Mouse (Mus musculus) adrenal gland, adult 2 months (tissue): ENCODE measurements around the gene Adgrg6. TPM values are rescaled to one million over a fixed set of nuclear protein-coding genes. Genes with fewer than 3 reads are reported as not detected.
A peak's percentile ranks its signal among the peaks of the same experiment; 100 is the strongest.

ENCODE experiments used
- DNase-seq: peaks from one replicate; pipeline ENCODE4 v3.0.0; 2021
- polyA plus RNA-seq: library from polyadenylated mRNA; depleted of rRNA; stranded (reverse); fragments of >200 nt; gene quantifications from 2 replicates; pipeline ENCODE4 v1.2.3, GENCODE M21; 2012
- total RNA-seq, 2 experiments: library from RNA; stranded (reverse); gene quantifications; 2 replicates each; pipeline ENCODE4 v1.2.3; 2021

The Adgrg6 gene
- total and polyA plus RNA-seq, 3 experiments, result 0.62 to 2.6 (median 1.5) TPM

DNA sequence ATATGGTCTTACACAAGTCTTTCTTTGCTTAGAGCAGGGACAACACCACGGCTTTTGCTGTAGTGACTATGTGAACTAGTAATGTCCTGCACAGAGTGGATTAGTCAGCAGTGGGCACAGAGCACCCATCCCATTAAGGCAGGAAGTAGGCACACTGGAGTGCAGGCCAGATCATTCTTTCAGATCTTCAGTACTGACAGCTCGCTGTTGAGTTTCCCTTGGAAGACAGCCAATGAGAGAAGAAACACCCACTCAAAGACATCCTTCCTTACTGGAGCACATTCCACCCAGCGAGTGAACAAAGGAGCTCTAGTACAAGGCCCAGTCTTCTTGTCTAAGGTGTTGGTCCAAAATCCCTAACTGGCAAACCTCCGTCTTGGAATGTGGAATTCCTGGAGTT lies 53.6 kb downstream of the Adgrg6 start:
- no peak for DNase-seq

DNA sequence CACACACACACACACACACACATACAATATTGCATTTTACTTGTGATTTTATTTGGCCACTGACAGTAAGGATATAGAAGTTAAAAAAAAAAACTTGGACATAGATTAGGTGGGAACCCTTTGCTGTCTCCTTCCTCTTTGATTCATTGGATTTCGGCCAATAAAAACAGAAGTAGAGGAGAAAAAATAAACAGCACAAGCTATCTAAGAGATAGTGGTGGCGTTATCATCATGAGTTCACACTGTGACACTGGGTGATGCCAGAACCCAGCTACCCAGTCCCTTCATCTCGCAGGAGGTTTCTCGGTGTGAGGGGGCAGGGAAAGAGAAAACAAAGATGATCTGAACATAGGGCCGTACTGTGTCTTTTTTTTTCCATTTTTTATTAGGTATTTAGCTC lies 62.2 kb downstream of the Adgrg6 start:
- DNase-seq, result no peak

DNA sequence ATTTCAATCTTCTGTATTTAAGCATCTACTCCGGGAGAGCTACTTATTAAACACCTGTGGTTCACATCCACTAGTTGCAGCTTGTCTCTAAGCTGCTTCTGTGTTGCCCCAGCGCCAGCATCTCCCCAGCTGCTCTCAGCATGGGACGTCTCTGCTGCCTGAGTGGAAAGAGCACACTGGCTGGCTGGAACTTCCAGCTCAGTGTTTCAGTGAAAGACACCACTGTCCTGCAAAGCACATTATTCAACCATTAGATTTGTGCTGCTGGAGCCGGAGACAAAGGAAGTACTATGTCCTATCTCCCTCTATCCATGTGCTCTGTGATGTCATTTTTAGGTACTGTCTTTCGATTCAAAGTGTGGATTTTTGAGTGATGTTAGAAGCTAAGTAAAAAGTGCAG lies 63.0 kb downstream of the Adgrg6 start:
- no peak for DNase-seq

DNA sequence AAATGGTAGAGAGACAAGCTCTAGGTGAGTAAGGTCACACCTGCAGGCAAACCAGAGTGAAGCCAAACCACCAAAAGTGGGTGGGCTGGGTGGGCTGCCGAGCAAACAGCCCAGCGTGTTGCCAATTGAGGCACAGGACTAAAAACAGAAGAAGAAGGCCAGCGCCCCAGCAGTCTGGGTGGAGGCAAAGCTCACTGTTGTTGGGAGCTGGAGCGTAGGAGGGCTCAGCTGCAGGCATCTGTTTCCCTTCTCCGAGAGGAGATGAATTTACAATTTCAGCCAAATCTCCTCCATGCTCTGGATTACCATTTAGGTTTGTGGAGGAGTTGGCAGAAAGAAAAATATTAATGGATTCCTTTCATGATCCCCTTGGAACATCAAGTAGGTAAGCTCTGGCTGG lies 64.5 kb downstream of the Adgrg6 start:
- no peak for DNase-seq

DNA sequence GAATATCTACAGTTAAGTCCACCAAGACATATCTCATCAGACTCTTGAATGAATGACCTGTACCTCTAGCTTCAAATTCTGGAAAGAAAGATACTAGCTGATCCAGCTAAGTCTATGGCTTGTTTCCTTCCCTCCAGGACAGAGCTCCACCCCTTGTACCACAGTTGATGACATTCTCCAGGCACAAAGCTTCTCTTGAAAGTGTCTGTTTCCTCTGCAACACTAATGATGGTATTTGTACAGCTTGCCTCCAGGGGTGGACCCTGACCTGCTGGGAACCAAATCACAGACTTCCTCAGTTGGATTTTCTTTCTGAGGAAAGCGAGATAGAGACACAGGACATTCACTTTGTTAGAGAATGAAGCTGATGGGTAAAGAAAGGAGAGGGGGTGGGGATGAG lies 69.1 kb downstream of the Adgrg6 start:
- no peak for DNase-seq

DNA sequence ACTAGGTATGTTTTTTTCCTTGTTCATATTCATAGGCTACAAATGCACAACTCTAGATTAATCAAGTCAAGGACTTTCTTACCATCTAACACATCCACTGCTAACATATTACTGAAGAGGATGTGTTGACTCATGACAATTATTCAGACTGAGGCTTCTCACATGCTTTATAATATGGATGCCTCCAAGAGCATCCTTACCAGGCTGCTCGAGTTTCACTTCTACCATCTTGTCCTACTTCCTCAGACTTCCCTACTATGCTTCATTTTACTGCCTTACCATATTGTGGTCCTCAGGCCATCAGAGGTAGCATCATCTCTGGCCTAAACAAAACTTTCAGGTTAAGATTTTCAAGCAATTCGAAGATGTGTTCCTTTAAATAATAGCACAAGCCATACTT lies 69.8 kb downstream of the Adgrg6 start:
- no peak for DNase-seq

DNA sequence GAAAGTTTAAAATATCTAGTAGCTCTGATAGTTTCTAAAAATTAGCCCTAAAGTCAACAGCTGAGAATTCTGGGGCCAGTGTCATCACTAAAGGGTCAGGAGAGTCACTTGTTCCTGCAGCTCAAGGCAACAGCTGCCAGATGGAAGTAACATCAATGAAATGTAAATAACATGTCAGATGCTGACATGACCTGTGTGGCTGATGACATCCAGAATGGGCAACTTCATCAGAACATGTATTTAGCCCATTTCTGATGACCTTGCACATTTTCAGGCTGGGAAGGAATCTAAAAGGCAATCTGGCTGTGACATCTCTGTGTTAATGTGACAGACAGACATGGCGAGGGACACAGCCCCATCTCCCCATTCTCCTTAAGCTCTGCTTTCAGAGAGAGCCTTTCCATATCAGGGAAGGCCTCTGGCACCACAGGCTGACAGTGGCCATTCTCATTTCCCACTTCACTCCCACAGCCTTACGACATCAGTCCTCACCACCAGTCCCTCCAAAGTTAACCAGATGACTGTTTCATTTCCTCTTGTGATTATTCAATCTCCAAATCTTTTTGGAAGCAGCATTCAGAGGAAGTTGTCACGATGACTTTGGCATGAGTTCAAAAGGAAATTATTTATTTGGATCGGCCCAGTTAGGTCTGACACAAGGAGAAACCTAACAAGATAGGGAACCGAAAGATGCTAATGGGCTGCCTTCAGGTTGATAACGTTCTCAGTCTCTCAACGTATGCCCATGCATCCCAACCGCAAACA lies 70.7 kb downstream of the Adgrg6 start:
- no peak for DNase-seq

DNA sequence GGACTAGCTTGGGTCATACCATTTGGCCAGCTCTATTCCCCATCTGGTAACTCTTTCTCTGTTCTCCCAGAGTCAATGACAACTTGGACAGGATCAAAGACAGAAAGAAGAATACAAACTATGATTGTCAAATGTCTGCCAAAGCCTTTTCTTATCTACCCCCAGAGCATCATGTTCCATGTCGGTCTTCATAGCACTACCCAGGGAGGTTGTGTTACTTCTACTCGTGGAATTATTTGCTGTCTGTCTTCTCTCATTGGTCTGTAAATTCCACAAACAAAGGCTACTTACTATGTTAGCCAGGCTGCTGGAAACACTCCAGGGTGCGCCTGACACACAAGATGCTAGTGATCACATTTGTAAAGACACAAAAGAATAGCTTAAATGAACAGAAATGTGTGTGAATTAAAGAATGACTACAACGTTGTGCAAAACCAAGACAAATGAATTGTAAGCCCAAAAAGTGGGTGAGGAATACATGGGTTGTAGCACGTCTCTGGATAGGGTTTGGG lies 74.4 kb downstream of the Adgrg6 start:
- DNase-seq, result no peak

DNA sequence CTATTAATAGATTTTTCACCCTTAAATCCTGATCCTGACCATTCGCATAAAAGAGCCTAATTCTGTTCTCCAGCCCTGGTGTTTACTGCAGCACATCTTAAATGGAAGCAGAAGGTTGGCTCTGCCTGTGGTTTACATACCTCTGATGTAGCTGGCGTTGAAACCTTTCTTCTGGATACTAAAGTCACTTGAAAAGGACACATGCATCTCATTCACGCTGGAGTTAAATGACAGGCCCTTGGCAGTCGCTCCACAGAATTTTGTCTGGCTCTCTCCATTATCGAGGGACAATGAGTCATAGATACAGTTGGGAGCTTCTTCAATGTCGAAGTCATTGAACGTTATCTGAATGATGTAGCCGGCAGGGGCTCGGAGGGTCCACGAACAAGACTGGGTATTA lies 76.8 kb downstream of the Adgrg6 start:
- DNase-seq, result no peak

DNA sequence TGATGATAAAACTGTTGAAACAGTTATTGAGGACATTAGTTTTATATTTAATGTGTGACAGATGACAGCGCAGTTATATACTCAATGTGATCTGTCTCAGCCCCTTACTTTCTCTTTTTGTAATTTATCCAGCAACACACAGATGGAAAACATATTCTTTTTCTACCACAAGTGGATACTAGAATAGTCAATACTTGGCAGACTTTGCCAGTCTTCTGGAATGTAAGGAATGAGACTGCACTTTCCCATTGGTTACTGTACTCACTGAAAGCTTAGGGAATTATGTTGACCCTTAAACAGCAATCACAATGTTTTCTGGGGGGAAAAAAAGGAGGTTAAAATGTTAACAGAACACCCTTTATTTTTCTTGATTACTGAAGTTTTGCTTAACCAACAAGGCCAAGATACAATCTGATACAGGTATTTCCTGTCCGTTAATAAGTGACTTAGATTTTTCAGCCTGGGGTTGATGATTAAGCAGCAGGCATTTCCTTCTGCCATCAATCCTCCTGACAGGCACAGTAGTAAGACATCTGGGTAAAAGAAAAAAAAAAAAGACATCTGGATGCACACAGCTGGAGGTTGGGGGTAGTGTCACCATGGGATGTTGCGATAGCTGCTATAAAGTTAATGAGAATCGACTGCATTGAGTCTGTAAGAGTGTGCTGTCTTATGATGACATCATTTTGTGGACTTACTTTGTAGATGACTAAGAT lies 81.5 kb downstream of the Adgrg6 start:
- DNase-seq, result no peak

DNA sequence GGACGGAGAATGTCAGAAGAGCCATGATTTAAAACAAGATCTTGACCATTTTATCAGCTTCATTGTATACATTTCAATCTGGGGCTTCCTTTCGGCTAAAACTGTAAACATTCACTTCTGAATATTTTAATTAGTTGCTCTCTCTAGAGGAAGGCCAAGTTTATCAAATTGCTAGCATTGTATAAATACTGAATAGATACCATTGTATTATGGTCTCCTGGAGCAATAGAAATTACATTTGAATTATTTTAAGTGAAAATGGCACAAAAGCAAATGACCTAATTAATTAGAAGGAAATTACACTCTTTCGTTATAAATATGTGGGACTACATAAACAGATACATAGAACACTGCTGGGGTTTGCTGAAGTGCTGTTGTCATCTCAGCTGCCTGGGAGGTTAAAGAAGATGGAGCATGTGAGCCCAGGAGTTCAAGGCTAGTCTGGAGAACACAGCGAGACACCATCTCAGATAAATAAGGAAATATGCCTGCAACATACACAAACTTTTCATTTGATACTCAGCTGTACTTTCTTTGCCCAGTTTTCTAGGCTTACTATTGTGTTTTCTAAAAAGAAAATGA lies 84.4 kb downstream of the Adgrg6 start:
- no peak for DNase-seq

DNA sequence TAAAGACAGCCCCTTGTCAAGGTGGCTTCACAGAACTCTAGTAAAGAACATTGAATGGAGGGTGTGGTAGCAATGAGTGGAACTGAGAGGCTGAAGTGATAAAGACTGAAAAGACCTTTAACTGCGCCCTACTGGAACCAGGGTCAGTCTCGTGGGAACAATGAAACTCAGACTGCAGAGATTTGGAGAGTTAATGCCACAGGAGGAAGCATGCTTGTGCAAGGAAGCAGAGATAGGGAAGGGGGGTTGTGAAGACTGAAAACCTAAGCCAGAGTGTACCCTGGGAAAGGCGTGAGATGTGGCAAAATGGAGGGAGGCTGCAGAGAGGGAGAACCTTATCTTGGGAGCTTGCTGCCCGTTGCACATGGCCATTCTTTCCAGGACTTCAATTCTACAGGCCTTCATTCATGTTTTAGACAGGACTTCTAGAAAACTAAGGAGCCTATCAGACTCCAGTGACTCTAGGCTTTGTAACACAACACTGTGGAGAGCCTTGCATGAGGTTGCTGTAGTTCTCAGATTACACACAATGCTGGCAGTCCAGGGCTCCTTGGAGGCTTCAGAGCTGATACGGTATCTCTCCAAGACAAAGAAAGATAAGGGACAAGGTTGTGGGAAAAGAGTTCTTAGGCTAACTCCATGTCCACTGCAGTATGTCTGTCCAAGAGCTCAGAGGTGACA lies 85.1 kb downstream of the Adgrg6 start:
- no peak for DNase-seq

DNA sequence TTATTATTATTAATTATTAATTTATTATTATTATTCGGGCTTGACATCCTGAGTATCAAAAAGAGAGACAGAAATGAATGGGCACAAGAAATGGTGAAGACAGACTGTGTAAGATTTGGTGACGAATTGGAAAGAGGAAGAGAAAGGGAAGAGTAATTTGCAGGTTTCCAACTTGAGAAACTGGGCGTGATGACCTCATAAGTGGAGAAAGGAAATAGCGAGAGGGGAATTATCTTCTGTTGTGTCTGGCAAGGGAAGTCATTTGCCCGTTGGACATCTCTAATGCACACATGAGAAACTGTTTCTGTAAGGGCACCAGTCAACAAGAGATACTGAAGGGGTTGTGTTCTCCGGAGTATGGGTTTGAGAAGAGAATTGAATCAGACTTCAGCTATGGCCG lies 85.6 kb downstream of the Adgrg6 start:
- no peak for DNase-seq

DNA sequence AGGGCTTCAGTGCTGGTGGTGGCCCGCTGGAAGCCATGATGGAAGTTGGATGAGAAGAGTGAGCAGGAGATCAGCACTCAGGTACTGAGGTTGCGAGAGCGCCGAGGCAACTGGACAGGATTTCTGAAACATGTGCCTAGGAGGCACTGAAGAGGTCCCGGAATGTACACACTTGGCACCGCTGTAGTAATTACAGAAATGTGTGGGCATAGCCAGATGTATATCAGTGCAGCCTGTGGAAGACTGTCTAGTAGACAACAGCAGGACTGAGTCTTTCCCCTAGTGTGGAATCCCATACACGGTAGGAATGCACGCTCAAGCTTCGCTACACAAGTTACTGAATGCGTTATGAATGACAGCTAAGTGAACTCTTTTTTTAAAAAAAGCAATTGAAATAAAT lies 86.1 kb downstream of the Adgrg6 start:
- no peak for DNase-seq

DNA sequence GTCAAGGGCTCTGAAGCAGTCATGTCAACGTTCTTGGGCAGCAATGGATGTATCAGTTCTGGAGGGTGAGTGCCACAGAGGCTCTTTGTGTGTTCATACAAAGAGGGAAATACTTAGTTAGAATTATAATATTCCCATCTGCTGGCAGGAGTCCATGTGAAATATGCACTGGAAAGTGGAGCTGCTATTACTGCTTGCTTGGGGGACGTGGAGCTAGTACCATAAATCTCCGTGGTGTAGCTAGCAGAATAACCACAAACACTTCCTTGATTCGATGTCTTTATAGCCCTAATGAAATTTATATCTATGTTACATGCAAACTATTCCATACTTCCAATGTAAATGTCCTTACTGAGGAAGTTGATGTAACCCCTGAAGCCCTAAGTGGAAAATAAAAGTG lies 91.0 kb downstream of the Adgrg6 start:
- no peak for DNase-seq

DNA sequence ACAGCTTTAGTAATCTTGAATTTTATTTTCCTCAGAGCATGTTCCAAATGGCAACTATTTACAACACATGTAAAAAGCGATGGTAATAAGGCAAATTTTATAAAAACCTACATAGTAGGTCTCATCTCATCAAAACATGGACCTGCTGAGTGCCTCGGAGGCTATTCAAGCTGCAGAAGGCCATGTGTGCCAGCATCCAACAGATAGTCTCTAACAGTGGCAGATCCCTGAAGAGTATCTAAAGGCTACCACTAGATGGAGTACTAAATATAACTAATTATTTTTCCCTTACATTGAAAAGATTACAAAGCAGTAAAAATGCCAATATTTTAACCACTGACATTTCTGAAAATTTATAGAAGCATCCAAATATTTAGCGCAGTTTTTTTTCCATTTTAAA lies 93.6 kb downstream of the Adgrg6 start:
- DNase-seq, result no peak

DNA sequence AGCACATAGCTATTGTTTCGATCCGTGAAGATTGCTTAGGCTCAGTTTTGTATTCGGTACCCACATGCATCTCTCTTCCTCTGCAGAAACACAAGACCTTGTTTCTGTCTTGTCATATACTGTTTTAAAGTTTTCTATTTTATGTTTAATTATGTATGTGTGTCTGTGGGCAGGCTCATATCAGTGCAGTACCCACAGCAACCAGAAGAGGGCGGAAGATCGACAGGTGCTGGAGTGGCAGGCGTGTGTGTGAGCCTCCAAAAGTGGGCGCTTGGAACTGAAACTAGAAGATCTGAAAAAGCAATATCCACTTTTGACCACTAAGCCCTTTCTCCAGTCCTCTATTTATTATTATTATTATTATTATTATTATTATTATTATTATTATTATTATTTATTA lies 95.4 kb downstream of the Adgrg6 start:
- no peak for DNase-seq

DNA sequence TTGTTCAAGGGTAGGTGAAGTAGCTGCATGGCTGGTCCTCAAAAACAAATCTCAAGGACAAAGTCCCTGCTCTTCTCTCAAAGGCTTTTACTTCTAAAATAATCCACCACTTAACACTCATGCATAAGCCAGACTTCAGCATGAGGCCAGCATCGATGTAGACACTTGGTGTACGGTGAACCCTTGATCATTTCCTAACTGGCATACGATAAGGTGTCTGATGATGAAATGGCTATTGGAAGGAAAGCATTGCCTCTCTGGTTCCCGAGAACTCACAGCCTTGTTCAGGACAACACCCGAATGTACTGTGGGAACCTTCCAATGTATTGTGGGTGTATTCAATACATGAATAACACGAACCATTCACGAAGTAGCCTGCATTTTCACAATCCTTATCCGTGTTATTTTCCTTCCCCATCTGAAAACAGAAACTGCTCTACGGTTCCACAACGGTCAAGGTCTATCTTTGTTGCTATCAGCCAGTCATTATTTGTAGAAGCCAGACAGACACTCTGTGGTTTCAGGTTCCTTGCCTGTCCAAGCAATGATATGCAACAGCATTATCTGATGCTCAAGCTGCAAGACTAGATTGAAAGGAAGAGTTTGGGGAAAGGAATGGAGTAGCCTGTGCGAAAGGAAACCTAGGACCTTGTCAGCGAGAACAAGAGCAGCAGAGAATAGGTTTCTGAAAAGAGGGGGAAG lies 99.7 kb downstream of the Adgrg6 start:
- no peak for DNase-seq

DNA sequence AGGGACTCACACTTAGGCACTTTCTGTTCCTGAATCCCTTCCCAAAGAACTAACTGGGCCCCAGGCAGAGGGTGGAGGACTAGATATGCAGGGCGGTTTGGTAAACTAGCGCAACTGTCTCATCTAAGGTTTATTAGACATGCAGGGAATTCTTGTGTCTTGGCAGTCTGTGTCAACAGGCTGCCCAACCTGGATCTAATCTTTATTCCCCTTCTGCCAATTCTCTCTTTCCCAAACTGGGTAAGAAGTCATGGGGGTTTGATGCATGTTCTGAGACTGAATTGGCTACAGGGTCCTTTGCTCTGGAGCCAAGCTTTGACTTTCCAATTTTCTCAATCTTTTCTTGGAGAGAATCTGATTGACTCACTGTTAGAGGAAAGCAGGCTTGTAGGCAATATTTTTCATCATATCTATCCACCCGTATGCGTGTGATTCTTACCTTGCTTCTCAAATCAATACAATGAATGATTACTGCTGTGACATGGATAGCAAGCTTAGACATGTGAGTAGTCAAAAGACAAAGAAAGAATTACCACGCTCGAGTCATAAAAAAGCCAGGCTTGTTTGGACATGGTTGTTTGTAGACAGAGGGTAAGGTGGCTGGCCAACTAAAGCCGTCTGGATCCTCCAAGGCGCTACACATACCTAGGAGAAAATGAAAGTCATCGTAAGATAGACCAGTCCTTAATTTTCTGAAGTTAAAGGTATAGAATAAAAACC lies 104.4 kb downstream of the Adgrg6 start:
- DNase-seq, result no peak

DNA sequence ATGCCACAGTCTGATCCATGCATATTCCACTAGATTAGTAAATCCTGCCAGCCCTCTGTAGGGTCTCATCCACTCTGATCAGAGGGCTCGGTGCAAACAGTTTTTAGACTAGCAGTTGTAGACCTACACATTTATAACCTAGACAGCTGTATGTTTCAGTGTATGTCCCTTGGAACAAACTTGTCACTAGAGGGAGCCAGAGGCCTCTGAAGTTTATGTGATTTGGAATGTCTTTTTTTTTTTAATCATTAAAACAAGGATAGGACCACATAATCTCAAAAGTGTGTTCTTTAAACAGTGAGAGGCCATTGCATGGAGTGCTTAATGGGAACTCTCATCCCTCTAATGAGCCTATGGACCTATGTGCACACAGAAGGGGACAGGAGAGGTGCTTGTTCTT lies 141.4 kb downstream of the Adgrg6 start:
- DNase-seq, result peak; percentile 12

DNA sequence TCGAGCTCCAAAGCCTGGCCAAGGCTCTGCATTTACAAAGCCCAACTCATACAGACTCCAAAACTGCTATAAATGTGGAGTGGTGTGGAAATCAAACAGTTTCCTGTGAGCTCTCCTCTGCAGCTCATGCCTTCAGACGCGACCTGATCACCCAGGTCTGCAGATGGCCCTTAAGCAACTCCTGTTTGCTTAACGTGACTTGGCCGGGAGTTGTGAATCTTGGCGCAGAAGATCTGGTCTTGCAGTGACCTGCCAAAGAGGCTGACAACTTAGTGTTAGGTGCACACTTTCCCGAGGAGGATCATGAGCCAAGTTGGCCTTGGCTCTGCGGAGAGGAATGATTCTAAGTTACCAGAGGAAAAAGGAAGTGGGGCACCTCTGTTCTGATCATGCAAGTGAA lies 143.7 kb downstream of the Adgrg6 start:
- peak; percentile 38 for DNase-seq
